Mouse (Mus musculus): Measurements from ENCODE around the gene Zfp385b.

Gene Zfp385b

DNA sequence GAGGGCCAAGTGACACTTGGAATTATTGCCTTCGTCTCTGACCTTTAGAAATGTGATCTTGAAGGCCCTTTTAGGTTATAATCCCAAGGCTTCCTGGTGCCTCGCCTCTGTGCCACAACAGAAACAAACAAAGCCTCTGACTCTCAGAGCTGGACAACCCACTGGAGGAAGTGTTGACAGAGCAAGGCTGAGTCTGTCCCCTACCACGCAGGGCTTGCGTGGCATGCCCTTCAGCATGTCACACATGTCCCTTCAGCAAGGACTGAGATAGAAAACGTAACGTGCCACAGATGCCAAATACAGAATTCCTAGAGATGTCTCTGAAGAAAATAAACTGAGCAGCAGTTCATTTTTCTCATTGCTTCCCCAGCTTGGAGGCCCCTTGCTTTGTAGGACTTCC, 310.7 kb downstream of the Zfp385b start:
- DNase-seq = no peak

GRCm38 (mm10) chr2:77506308-77506707, 313.1 kb downstream of the Zfp385b start:
- no peak for DNase-seq

DNA sequence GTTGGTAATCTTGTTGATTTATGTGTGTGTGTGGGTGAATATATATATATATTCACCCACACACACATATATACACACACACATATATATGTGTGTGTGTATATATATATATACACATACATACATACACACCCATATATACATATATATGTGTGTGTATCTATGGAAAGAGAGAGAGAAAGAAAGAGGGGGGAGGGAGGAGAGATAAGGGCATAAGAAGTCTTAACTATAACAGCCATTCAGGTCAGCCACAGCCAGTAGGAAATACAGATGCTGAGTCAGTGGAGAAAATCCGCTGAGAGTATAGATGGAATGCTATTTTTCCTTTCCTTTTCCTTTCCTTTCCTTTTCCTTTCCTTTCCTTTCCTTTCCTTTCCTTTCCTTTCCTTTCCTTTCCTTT, 313.8 kb downstream of the Zfp385b start:
- DNase-seq = no peak

DNA sequence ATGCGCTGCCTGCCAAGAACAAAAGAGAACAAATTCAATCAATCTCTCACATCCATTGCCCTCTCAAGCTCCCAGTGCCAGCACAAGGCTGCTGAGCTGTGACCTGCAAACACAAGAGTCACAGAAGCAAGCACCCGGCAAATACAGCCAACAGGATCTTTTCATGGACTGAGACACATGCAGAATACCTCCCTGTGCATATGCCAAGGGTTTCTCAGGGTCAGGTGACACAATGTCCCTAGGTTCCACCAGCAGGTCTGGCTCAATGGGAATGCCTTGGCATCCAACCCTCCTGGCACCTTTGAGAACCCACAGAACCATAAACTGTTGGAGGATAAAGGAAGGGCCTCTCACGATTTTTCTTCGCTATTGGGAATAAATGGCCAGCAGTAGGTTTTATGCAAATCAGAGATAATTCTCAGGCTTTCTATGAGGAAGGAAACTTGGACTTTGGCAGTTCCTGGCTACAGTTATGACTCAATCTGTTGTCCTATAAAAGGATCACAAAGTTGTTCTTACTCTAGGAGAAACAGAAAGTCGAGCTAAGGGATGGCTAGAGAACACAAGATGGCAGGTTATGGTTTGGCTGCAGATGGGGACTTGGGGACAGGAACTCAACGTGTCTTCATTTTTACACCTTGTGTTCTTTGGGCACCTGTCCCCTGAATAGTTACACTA, 315.6 kb downstream of the Zfp385b start:
- DNase-seq = no peak

GRCm38 (mm10) chr2:77503217-77503616, 316.2 kb downstream of the Zfp385b start:
- no peak for DNase-seq

DNA sequence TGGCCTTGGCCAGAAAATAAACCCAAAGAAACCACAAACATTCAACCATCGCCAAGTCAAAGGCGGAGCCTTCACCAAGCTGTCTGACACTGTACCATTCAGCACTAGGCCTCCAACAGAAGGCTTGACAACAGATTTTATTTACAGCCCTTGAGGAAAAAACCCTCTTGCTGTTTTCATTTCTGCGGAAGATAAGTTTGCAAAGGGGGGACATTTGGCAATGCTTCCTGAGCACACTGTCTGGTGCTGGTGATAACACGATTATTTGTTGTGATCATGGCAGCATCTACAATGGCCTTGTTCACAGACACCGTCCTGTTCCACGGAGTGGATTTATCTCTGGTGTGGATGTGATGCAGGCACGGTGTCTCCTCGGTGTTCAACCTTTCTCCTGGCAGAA, 317.0 kb downstream of the Zfp385b start:
- no peak for DNase-seq

- DNase-seq = no peak
Measured at GRCm38 (mm10) chr2:77500480-77500879, 319.0 kb downstream of the Zfp385b start.

DNA sequence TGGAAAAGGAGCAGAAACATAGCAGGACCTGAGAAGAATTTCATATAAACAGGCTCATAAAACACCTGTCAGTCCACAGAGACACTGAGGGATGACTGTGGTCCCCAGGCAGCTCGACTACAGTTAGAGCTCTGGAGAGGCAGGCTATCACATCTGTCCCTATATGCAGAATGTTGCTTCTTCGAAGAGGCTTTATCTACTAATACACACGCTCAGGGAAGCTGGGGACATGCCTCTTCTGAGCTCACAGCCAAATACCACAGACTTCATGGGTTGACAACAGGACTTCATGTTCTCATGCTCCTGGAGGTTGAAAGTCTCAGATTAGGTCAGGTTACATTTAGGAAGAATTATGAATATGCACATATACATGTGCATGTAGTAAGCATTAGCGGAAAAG, 321.1 kb downstream of the Zfp385b start:
- no peak for DNase-seq

DNA sequence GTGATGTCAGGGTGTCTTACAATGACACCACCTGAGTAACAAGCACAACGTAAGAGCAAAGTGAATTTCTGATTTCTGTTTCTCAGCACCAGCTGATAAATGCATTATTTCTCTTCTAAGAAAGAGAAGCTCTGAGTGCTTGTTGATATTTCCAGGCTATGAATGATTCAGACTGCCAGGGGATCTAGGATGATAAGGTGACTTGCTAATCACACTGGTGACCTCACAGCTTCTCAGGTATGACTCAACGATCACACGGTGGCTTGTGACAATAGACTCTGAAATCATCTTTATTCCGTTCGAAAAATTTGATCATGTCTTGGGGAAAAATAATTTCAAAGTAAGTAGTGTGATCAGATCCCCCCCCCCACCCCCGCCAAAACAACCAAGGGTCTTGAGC, 321.5 kb downstream of the Zfp385b start:
- no peak for DNase-seq

DNA sequence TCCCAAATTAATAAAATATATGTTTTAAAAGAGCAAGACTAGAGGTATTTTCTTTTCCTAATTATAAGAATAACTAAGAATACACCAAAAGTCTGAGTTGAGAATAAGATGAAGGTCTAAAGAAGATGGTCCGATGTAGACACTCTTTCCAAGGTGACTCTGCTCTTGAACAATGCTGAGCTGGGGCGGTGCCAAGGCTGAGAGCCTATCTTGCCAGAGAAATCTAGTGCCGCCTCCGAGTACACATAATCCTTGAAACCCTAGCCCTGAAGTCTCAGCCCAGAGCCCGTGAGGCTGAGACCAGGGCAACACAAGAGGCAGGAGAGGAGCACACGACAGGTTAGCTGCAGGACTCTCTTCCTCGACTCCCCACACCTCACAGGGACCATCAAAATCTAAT, 323.4 kb downstream of the Zfp385b start:
- no peak for DNase-seq

- no peak for DNase-seq
Measured at GRCm38 (mm10) chr2:77495344-77495743, 324.1 kb downstream of the Zfp385b start.

DNA sequence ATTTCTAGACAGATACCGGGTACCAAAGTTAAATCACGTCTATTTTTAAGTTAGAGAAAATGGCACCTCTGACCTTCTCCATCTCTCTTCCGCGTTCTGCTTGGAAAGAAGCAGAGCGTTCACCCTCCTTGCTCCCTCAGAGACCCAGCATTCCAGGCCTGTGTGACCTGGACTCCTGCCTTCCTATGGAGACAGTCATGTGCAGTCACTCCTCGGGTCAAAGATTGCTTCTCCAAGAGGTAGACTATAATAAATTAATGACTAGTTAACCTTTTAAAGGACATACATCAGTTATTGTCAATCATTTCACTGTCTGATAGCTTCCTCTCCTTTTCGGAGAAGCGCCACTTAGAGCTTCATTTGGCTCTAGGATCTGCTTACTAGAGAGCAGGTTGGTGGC, 325.7 kb downstream of the Zfp385b start:
- DNase-seq = no peak

GRCm38 (mm10) chr2:77487151-77487550, 332.3 kb downstream of the Zfp385b start:
- DNase-seq = no peak

GRCm38 (mm10) chr2:77481274-77481673, 338.2 kb downstream of the Zfp385b start:
- DNase-seq = no peak

DNA sequence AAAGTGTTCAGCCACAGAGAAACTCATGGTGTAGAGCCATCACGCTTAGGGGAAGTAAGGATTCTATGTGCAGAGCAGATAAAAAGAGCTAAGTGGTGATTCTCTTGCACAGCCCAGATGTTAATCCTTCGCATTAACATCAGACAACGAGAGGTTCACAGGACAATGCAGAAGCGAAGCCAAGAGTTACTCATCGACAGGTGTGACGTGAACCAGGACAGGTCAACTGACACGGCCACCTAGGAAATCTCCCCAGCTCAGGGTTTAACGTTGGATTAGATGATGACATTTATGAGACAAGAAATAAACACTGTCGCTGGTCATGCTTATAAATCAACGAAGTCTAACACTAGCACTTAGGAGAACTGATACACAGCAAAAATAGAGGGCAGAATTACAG, 341.9 kb downstream of the Zfp385b start:
- DNase-seq = no peak

- no peak for DNase-seq
Measured at GRCm38 (mm10) chr2:77476444-77476843, 343.0 kb downstream of the Zfp385b start.

GRCm38 (mm10) chr2:77472254-77472837, 347.1 kb downstream of the Zfp385b start:
- DNase-seq = no peak

GRCm38 (mm10) chr2:77470716-77471115, 348.7 kb downstream of the Zfp385b start:
- no peak for DNase-seq

GRCm38 (mm10) chr2:77461413-77461812, 358.0 kb downstream of the Zfp385b start:
- DNase-seq = no peak

DNA sequence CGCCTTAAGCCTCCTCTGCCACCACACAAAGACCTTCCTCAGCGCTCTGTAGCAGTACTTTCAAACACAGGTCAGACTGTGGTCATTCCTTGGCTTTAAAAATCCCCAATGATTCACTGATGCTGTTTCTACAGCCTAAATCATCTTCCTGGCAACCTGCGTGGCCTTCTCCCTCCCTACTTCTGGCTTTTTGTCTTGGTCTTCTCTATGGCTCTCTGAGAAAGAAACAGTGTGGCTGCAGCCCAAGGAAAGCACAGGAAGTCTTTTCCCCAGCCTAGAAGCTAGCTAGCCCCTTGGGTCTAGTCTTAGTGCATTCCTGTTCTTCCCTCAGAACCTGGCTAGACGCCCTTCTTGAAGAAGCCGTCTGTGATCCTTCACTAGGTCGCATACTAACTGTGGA, 359.4 kb downstream of the Zfp385b start:
- DNase-seq = no peak

DNA sequence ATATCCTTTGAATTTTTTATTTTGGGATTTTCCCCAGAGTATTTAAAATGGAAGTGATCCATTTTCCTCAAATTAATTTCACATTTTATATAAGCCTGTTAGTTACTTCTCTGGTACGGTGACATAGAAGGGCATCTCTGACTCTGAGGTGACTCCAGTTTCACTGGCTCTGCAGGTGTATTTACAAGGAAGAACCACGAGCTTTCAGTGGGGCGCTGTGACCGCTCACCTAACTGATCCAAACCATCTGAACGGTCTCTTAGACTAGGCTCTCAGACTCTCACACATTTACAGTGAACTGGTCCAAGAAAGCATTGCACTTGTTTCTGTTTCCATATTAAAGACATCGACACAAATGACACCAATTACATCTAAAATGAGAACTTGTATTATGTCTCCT, 361.0 kb downstream of the Zfp385b start:
- no peak for DNase-seq

GRCm38 (mm10) chr2:77457120-77457519, 362.3 kb downstream of the Zfp385b start:
- DNase-seq = no peak

DNA sequence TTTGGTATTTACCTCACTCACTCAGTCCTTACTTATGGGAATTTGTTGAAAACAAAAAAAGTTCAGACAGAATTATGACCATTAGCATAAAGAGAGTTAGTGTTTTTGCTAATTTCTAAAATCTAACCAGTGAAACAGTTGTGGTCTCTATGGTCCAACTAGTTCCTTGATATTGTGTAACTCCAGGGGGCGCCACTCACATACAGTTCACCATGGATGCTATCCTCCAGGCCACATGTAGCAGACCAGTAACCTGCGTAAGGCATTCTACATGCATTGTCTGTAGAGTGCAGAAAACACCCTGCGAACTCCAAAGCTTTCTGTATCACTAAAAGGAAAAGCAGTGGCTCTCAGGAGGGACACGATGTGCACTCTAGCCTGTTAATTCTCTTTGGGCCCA, 362.8 kb downstream of the Zfp385b start:
- DNase-seq = no peak

DNA sequence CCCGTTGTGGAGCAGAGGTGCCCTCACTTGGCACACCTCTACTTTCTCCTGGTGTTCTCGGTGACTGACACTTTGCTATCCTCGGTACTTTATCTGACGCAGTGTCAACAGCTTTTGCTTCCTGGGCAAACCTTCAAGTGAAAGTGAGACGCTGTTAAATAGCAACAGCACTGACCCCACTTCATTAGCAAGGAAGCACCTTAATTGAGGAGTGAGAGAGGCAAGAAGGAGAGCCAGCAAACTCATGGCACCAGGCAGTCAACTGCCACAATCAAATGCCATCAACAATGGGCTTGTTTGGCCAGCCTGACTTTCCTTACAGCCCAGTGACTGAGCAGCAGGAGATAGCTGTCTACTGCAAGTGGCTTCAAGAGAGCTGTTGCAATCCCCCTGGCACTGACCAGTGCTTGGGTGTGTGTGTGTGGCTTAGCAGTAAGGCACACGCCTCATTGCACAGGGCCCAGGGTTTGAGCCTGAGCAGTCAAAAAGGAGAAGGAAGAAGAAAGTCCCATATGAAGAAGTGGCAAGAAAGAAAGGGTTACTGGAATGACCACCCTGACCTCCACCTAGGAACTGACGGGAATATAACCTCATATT, 365.0 kb downstream of the Zfp385b start:
- no peak for DNase-seq

DNA sequence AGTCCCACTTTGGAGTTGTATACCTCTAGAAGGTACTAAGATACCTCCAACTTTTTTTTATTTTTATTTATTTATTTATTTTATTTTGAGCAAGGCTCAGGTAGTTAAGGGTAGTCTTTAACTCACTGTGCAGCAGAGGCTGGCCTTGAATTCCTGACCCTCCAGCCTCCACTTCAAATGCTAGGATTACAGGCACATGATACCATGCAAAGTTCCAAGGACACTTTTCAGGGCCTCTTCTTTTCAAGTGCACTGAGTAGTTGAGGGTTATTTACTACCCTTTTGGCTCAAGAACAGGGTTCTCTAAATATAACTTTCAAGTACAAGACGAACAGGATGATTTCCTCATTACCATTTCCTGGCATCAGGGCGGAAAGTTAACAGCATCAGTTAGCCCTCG, 365.7 kb downstream of the Zfp385b start:
- DNase-seq = no peak
